Mouse (Mus musculus) Patski (cell line): ENCODE data around the gene Fmnl3. TPM values are rescaled to one million over a fixed set of nuclear protein-coding genes. Genes with fewer than 3 reads are reported as not detected.
A peak's percentile ranks its signal among the peaks of the same experiment; 100 is the strongest.

ENCODE experiments used
- ATAC-seq: fragments of 100-300 bp; one replicate; pipeline ENCODE4 v1.8.0; 2021
- CTCF ChIA-PET: fragments of 350-600 bp; sonication (Branson Sonifier 250); formaldehyde crosslinking; loops from one replicate; lab custom pipeline; 2022; ENCODE audit warnings: inconsistent platforms; lab: Charles Lee
- POLR2A ChIA-PET: fragments of 350-600 bp; sonication (Branson Sonifier 250); formaldehyde crosslinking; loops from one replicate; lab custom pipeline; 2022; ENCODE audit warnings: antibody characterized with exemption, inconsistent platforms; lab: Charles Lee
- DNase-seq: peaks from one replicate; pipeline ENCODE4 v3.0.0-alpha.2; 2011; ENCODE audit warnings: low read depth, low spot score
- H3K27me3 ChIP-seq: fragments of 371-371 bp; one replicate; pipeline ENCODE4 v1.5.1; 2021
- CTCF ChIP-seq: fragments of 100-300 bp; IDR thresholded peaks from one replicate; pipeline ENCODE4 v1.5.1; 2021
- in situ Hi-C: fragments of 300-500 bp; cut with MboI; formaldehyde crosslinking; loops from 3 replicates; pipeline ENCODE4 v1.11.1; 2018; ENCODE audit warnings: low pct_unique_long_range_greater_than_20kb, mixed read lengths
- polyA plus RNA-seq: library from polyadenylated mRNA; unstranded; gene quantifications from one replicate; pipeline ENCODE4 v1.2.3, GENCODE M21; 2021

Gene Fmnl3
- polyA plus RNA-seq, 1 experiment from 2014 or later = 99.2 TPM

DNA sequence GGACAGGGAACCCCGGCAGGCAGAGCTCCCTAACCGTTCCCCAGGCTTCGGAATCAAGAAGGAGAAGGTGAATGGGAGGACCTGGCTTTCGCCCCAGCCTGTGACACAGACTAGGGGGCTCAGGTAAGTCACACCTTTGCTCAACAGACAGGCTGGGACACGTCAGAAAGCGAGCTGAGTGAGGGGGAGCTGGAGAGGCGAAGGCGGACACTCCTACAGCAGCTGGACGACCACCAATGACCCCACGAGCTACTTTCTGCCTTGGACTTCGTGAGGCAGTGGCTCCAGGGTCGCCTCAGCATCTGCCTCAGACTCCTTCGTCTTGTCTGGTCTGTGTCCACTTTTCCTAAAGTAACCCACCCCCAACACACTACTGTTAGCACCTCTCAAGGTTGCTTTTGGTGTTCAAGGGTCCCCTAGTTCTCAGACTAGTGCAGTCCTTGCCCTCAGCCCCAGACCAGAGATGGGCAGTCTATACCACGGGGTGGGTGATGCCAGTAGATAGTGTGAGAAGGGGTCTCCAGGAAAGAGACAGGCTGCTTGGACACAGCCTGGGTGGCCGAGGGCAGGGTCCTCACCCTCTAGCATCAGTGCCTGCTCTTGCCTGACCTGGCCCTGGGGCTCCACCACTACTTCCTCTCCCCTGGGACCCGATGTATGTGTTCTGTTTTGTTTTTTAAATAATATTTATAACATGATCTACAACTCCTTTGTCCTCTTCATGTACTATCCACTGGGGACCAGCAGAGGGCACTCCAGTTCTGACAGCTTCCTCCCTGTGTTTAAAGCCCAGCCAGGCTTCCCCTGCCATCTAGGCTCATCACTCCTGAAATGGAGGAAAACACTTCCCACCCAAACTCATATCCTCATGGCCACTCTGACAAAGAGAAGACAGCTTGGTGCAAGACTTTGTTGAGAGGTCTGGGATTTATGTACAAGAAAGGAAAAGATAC lies 53.7 kb downstream of the Fmnl3 start:
- ChIA-PET POLR2A (interaction anchor here (0.6 to 1.2 kb wide), 3 partner anchors 14 to 47 kb away, joined by 3 to 5 read pairs (median 4); no protein-coding TSS in a partner anchor), CTCF (interaction anchor here (1.0 to 4.7 kb wide), 11 partner anchors 9 to 154 kb away, joined by 3 to 28 read pairs (median 4); partner anchors contain the start of gene Fmnl3)
- H3K27me3 ChIP-seq = no peaks in the 10 kb centered on the region
- DNase-seq (no peak), ATAC-seq (no peak)
- in situ Hi-C loops = no loop called here
- no peak for TF ChIP-seq CTCF

DNA sequence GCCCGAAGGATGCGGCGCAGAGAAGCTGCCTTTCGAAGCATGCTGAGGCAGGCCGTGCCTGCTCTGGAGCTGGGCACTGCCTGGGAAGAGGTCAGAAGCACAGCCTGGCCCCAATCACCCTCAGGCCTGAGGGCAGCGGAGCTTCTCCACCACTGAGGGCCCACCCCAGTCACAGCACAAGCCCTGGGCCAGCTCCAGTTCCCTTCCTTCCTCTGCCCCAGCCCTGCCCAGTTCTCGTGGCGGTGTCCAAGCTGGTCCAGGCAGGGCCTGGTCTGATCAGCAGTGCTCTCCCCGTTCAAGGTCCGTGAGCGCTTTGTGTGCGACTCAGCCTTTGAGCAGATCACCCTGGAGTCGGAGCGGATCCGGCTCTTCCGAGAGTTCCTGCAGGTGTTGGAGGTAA lies 55.4 kb downstream of the Fmnl3 start:
- POLR2A ChIA-PET = interaction anchor here (0.5 to 1.2 kb wide), 3 partner anchors 15 to 280 kb away, joined by 3 to 5 read pairs (median 3); partner anchors contain the start of gene Fmnl3
- no peak for DNase-seq
- CTCF ChIA-PET = interaction anchor here (1.3 to 4.6 kb wide), 4 partner anchors 11 to 63 kb away, joined by 3 to 19 read pairs (median 7); no protein-coding TSS in a partner anchor
- no peak for TF ChIP-seq CTCF
- in situ Hi-C loops = loop anchor here (5.0 kb wide), 1 partner anchor 152 kb away; no protein-coding TSS in a partner anchor
- no peaks in the 10 kb centered on the region for H3K27me3 ChIP-seq
- no peak for ATAC-seq

DNA sequence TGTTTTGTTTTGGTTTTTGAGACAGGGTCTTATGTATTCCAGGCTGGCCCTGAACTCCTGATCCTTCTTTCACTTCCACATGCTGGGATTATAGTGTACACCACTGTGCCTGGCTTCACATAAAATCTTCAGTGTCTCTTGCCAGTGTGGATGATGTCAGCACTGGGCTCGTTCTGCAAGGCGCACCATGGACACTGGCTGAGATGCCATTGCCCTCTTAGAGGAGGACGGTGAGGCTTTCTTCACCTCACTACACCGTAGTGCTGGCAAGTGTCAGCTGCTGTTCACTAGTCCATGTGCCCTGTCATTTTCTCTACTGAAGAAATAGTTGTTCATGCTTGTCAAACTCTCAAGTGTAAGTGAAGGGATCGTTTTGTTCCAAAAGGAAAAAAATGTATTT lies 59.7 kb downstream of the Fmnl3 start:
- TF ChIP-seq CTCF = no peak
- CTCF ChIA-PET = no interaction called here
- in situ Hi-C loops = loop anchor here (5.0 kb wide), 1 partner anchor 157 kb away; no protein-coding TSS in a partner anchor
- ATAC-seq (no peak), DNase-seq (no peak)
- POLR2A ChIA-PET = interaction anchor here (0.7 to 0.9 kb wide), 2 partner anchors 8 to 427 kb away, joined by 3 read pairs; no protein-coding TSS in a partner anchor
- H3K27me3 ChIP-seq = no peaks in the 10 kb centered on the region

DNA sequence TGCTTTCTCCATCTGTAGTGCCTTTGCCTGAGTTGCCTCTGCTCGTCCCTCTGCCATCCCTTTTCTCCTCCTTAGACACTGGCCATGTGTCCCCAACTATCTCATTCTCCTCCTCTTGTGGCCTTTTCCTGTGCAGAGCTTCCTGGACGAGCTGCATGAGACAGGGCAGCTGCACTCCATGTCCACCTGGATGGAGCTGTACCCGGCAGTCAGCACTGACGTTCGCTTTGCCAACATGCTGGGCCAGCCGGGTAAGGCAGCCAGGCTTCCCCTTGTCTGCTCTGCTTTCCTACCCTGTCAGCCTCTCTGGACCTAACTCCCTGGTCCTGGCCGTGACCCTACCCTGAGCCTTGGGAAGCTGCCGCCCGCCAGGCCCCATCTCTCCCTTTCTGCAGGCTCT lies 60.7 kb downstream of the Fmnl3 start:
- in situ Hi-C loops = no loop called here
- ChIA-PET CTCF (no interaction called here), POLR2A (interaction anchor here (0.9 kb wide), 1 partner anchor 9 kb away, joined by 3 read pairs; no protein-coding TSS in a partner anchor)
- DNase-seq (no peak), ATAC-seq (no peak)
- no peaks in the 10 kb centered on the region for H3K27me3 ChIP-seq
- no peak for TF ChIP-seq CTCF

DNA sequence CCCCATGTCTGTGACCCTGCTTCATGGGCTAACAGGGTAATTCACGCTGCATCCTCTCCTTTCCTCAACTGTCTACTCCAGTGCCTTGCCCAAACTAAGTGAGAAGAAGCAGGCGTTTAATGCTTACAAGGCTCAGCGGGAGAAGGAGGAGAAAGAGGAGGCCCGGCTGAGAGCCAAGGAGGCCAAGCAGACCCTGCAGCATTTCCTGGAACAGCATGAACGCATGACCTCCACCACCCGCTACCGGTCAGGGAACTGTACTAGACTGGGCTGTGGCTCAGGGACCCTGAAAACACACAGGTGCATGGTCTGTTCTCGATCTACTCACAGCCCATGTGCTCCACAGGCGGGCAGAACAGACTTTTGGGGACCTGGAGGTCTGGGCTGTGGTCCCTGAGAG lies 62.8 kb downstream of the Fmnl3 start:
- no peak for ATAC-seq
- in situ Hi-C loops = no loop called here
- no peak for DNase-seq
- no peaks in the 10 kb centered on the region for H3K27me3 ChIP-seq
- ChIA-PET CTCF (no interaction called here), POLR2A (no interaction called here)
- TF ChIP-seq CTCF = no peak

DNA sequence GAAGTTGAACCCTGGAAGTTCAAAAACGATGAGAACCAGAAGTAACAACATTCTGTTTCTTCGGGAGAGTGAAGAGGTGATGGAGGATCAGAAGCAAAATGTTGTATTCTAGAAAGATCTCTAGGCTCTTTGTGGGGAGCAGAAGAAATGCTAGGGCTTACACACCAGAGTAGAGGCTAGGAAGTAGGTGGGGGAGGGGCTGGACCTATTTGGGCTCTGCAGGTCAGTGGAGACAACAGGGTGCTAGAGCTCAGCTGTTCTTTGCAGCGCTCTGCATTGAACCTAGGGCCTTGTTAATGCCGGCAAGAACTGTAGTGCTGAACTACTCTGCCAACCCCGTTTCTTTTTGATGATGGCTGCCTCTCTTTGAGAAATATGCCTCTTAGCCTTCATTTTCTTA lies 74.1 kb downstream of the Fmnl3 start:
- ATAC-seq = no peak
- POLR2A ChIA-PET = interaction anchor here (0.9 kb wide), 1 partner anchor 20 kb away, joined by 3 read pairs; no protein-coding TSS in a partner anchor

DNA sequence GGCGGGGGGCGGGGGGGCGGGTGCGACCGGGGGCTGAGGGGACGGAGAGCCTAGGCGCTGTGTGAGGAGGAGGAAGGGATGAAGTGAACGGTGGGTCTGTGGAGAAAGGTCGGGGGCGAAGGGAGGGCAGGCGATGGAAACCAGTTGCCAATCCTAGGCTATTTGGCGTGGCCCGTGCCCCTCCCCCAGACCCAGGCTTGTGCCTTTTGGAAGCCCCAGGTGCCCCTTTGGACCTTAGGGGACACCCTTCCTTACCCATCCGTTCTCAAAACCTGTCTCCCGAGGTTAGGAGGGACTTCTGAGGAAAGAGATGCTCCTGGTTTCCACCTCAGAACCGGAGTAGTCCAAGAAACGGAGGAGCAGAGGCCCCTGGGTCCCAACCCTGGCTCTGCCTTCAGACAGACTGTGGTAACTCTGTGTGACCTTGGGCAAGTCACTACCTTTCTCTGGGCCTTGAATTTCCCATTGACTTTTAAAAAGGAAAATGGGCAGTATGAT lies 74.7 kb downstream of the Fmnl3 start, which contains the start of gene Fam186b:
Gene Fam186b, minus strand, starts transcription at position 405 of the 498 bp plus-strand sequence.
- CTCF ChIA-PET = no interaction called here
- POLR2A ChIA-PET = no interaction called here
- ATAC-seq = no peak

More for the DNA sequence above, 74.1 kb downstream of the Fmnl3 start:
- in situ Hi-C loops = no loop called here
- CTCF ChIA-PET = interaction anchor here (1.6 kb wide), 1 partner anchor 17 kb away, joined by 4 read pairs; no protein-coding TSS in a partner anchor
- no peak for TF ChIP-seq CTCF
- H3K27me3 ChIP-seq = no peaks in the 10 kb centered on the region
- DNase-seq = no peak

DNA sequence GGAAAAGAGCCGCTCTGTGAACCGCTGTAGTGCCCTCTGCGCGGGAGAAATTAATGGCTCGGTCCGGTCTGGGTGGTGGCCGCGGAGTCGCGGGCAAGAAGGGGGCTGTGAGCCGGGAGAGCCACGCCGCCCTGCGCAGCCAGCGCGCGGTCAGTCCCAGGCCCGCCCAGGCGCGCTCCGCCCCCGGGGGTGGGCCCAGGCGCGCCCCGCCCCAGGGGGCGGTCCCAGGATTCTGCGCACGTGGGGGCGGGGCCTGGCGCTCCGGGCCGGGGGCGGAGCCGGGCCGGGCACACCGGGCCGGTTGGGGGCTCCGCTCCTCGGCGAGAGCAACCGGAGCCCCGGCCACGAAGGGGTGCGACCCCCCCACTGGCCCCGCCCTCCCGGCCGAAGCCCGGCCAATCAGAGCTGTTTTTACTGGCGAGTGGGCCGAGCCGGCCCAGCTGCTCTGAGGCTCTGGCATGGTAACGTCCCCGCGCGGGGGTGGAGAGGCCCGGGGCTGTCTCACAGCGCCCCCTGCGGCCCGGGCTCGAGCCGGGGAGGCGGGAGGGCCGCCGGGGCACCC lies 75.4 kb downstream of the Fmnl3 start, which contains the start of gene Prpf40b:
Gene Prpf40b, plus strand, starts transcription at position 275 of the 562 bp plus-strand sequence.
- peak; percentile 37 for DNase-seq
- peak; percentile 92 for TF ChIP-seq CTCF
- in situ Hi-C loops = no loop called here
- H3K27me3 ChIP-seq = no peaks in the 10 kb centered on the region
- POLR2A ChIA-PET = interaction anchor here (0.6 kb wide), 2 partner anchors 12 to 32 kb away, joined by 3 to 6 read pairs; no protein-coding TSS in a partner anchor
- CTCF ChIA-PET = no interaction called here
- ATAC-seq = peak; percentile 79

More for the DNA sequence above, 74.7 kb downstream of the Fmnl3 start, which contains the start of gene Fam186b:
- TF ChIP-seq CTCF = no peak
- DNase-seq = no peak
- H3K27me3 ChIP-seq = no peaks in the 10 kb centered on the region
- in situ Hi-C loops = no loop called here

DNA sequence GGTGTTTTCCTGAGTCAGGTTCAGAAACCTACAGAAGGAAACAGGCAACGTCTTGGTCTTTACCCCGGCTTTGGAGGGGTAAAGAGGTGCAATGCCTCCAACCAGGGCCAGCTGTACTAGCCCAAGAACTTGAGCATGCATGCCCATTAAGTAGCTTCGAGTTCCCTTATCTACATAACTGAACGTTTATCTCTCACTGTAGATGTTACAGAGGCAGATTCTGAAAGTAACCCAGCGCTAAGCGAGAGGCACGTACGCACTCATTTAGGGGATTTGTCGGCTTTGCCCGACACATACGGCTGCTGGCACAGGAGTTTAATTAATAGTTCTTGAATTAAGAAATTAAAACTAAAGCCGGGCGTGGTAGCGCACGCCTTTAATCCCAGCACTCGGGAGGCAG lies 76.0 kb downstream of the Fmnl3 start:
- DNase-seq = no peak
- no peak for TF ChIP-seq CTCF
- H3K27me3 ChIP-seq = no peaks in the 10 kb centered on the region
- ChIA-PET CTCF (no interaction called here), POLR2A (no interaction called here)
- in situ Hi-C loops = no loop called here
- no peak for ATAC-seq

DNA sequence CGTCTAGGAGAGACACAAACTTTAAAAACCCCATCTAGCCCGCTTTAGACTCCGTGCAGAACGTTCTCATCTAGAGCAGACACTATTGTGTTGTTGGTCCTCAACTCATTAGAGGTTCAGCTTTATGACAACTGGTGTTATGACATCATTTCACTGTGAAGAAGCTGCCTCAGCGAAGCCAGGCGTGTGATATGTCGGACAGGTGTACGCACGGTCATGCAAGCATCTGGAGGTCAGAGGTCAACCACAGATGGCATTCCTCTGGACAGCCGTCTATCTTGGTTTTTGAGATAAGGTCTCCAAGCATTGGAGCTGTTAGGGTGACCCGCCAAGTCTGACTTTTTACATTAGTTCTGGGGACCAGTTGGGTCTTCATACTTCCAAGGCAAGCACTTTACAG lies 79.7 kb downstream of the Fmnl3 start:
- in situ Hi-C loops = no loop called here
- ChIA-PET CTCF (interaction anchor here (1.1 kb wide), 1 partner anchor 88 kb away, joined by 3 read pairs; no protein-coding TSS in a partner anchor), POLR2A (interaction anchor here (1.6 kb wide), 1 partner anchor 20 kb away, joined by 6 read pairs; no protein-coding TSS in a partner anchor)
- DNase-seq = no peak
- ATAC-seq = no peak
- no peaks in the 10 kb centered on the region for H3K27me3 ChIP-seq
- TF ChIP-seq CTCF = no peak
